Mouse (Mus musculus): ENCODE data around the gene Atxn2. TPM values are rescaled to one million over a fixed set of nuclear protein-coding genes. Genes with fewer than 3 reads are reported as not detected.

Atxn2 gene
- polyA plus RNA-seq, 1 experiment from 2014 or later = 100 TPM

DNA sequence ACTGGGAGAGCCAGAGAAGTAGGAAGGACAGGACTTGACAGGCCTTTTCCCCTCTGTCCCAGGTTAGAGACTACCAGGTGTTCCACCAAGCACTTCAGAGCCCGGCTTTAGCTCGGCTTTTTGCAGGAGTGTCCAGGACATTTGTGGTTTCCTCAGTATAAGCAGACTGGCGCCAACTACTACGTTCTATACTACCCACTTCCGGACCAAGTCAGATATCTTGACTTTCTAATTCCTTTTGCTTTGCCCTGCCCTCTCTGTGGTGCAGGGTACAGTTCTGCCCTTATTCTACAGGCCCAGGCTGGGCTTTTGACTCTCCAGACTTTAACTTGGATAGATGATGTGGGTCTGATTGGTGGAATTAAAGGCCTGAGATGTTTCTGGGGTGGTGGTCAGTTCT, 108.4 kb downstream of the Atxn2 start:
- Histone ChIP-seq H3K4me3 (replicated peaks) (no peak overlapping the region), H3K27me3 (replicated peaks) (no peaks in the 10 kb centered on the region), H3K4me1 (peaks cover 7% of the 10 kb centered on the region; the same call in 1 of the 2 replicates), H3K9me3 (replicated peaks) (no peaks in the 10 kb centered on the region), H3K36me3 (peaks cover 46% of the 10 kb centered on the region), H3K27ac (replicated peaks) (no peak overlapping the region), H3K9ac (replicated peaks) (no peak overlapping the region), H3K4me2 (no peak overlapping the region)
- WGBS = 95% methylated on average over 5 of the region's 5 CpGs
- ATAC-seq (ENCODE audit: low FRiP score) = no peak

DNA sequence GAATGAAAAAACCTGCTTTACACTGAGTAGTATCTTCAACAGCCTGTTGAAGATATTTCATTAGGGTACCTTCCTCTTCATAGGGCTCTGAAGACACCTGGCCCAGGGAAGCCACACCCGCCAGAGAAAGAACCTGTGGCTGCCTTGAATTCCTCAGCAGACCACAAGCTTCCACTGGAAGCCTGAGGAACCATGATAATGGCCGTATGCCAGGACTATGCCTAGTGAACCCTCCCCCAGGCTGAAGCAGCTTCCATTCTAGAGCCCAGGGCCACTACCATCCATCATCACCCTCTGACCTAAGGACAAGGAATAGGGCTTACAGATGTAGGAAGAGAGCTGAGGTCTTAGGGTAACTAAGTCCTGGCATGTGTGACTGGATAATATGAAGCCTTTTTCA, 109.0 kb downstream of the Atxn2 start:
- 87% methylated on average over 2 of the region's 2 CpGs for WGBS
- Histone ChIP-seq H3K27me3 (replicated peaks) (no peaks in the 10 kb centered on the region), H3K4me3 (replicated peaks) (no peak overlapping the region), H3K36me3 (peaks cover 46% of the 10 kb centered on the region), H3K9ac (replicated peaks) (no peak overlapping the region), H3K9me3 (replicated peaks) (no peaks in the 10 kb centered on the region), H3K27ac (replicated peaks) (no peak overlapping the region), H3K4me1 (peaks cover 7% of the 10 kb centered on the region; the same call in 1 of the 2 replicates), H3K4me2 (no peak overlapping the region)
- no peak for ATAC-seq (ENCODE audit: low FRiP score)

DNA sequence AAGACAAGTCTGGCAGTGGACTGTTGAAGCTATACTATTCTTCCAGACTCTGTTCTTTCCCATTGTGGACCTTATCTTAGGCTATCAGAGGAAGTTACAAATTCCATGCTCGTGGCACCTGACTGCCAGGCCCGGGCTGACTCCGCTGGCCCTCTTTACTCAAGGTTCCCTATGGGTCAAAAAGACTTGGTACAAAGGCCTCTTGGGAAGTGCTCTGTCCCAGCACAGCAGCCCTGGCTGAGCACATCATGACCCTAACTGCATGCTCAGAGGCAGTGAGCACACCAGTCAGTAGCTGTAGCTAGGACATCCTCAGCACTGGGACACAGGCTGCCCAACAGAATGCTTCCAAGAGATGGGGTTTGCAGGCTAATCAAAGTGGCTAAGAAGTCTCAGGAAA, 109.5 kb downstream of the Atxn2 start:
- WGBS = 91% methylated on average over 3 of the region's 3 CpGs
- no peaks in the 10 kb centered on the region for H3K9me3 ChIP-seq (replicated peaks)
- H3K27ac ChIP-seq (replicated peaks) = no peak overlapping the region
- no peak for ATAC-seq (ENCODE audit: low FRiP score)
- H3K4me2 ChIP-seq = no peak overlapping the region
- H3K27me3 ChIP-seq (replicated peaks) = no peaks in the 10 kb centered on the region
- H3K9ac ChIP-seq (replicated peaks) = no peak overlapping the region
- peaks cover 7% of the 10 kb centered on the region; the same call in 1 of the 2 replicates for H3K4me1 ChIP-seq
- H3K36me3 ChIP-seq = peaks cover 45% of the 10 kb centered on the region
- H3K4me3 ChIP-seq (replicated peaks) = no peak overlapping the region

DNA sequence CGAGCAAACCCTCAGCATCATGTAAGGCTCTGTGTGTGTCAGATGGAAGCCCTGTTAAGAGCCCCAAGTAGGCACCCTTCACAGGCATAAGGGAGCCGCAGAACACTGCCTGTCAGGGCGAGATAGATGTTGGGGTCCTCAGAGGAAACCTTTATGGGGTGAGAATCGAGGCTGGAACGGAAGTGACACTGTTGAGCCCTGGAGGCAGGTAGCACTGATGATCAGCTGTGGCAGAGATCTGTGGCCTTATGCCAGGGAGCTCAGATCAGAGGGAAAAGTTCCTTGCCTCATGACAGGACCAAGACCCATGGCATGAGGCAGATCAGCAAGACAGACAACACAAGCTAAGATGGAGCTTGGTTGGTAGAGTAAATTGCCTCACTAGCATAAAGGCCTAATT, 110.0 kb downstream of the Atxn2 start:
- Histone ChIP-seq H3K4me3 (replicated peaks) (no peak overlapping the region), H3K9me3 (replicated peaks) (no peaks in the 10 kb centered on the region), H3K4me1 (peaks cover 7% of the 10 kb centered on the region; the same call in 1 of the 2 replicates), H3K9ac (replicated peaks) (no peak overlapping the region), H3K36me3 (peaks cover 41% of the 10 kb centered on the region), H3K27me3 (replicated peaks) (no peaks in the 10 kb centered on the region), H3K27ac (replicated peaks) (no peak overlapping the region), H3K4me2 (no peak overlapping the region)
- 74% methylated on average over 5 of the region's 5 CpGs for WGBS
- no peak for ATAC-seq (ENCODE audit: low FRiP score)

DNA sequence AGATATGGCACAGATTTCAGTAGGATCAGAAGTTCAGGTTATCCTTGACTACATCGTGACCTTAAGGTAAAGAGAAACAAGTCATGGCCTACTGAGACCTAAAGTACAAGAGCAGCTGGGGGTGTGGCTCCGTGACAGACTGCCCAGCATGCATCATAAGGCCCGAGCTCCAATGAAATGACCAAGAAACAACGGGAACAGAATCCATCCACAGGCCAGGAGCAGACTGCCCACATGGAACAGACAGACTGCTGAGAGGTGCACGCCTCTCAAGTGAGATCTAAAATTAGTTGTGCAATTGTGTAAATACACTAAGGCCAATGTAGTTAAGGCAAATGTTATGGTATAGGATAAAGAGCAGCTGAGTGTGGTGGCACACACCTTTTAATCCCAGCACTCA, 110.4 kb downstream of the Atxn2 start:
- 66% methylated on average over 5 of the region's 5 CpGs for WGBS
- no peak overlapping the region for H3K9ac ChIP-seq (replicated peaks)
- no peak overlapping the region for H3K27ac ChIP-seq (replicated peaks)
- H3K36me3 ChIP-seq = peaks cover 36% of the 10 kb centered on the region
- no peak for ATAC-seq (ENCODE audit: low FRiP score)
- H3K9me3 ChIP-seq (replicated peaks) = no peaks in the 10 kb centered on the region
- no peak overlapping the region for H3K4me2 ChIP-seq
- H3K4me1 ChIP-seq = peaks cover 7% of the 10 kb centered on the region; the same call in 1 of the 2 replicates
- H3K27me3 ChIP-seq (replicated peaks) = no peaks in the 10 kb centered on the region
- no peak overlapping the region for H3K4me3 ChIP-seq (replicated peaks)

DNA sequence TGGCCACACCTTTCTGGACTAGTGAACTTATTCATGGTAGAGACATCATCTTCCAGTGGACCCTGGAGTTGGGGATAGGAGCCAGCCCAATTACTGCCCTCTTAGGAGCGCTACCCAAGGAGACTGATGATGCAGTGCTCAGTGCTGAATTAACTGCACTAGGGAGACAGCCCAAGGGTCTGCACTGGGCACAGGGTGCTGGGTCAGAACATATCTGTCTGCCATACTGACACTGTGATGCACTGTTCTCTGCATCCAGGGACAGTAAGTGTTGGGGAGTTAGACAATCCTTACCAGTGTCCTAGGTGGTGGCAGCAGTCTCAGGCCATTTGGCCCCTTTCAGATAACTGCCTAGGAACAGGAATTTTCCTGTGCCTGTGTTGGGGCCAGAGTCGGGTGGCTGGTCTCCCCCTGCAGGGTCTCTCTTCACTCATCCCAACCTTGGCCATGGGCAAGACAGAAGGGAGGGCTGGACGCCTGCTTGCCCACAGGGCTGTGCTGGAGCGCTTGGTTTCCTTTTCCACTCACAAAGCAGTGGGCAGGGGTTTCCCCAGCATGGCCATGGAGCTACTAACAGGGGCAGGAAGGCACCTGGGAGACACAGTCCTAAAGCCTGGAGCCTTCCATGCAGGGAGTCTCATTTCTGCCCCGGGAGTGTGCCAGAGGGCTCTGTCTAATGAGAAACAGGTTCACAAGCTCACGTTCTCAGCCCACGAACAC, 111.8 kb downstream of the Atxn2 start:
- no peaks in the 10 kb centered on the region for H3K9me3 ChIP-seq (replicated peaks)
- H3K4me3 ChIP-seq (replicated peaks) = no peak overlapping the region
- H3K4me1 ChIP-seq = peaks cover 11% of the 10 kb centered on the region
- ATAC-seq (ENCODE audit: low FRiP score) = no peak
- no peak overlapping the region for H3K9ac ChIP-seq (replicated peaks)
- H3K36me3 ChIP-seq = peaks cover 22% of the 10 kb centered on the region
- H3K27ac ChIP-seq (replicated peaks) = no peak overlapping the region
- H3K4me2 ChIP-seq = no peak overlapping the region
- no peaks in the 10 kb centered on the region for H3K27me3 ChIP-seq (replicated peaks)
- WGBS = 83% methylated on average over 7 of the region's 7 CpGs

DNA sequence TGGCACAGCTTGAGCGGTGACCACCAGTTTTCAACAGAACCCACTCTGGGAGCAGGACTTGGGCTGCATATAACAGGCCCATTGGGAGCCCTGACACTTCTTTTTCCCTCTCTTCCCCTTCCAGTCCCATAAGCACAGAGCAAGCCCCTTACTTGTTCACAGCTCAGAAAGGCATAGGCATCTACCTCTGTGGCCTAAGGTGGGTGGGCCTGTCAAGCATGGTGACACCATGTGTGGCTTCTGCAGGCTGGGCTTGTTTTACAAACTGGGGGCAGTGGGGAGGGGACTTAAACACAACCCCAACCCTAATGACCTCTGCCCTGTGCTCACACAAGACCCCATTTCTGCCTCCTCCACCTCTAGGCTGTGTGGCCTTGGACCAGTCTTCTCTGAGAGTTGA, 112.5 kb downstream of the Atxn2 start:
- ATAC-seq (ENCODE audit: low FRiP score) = no peak
- no peak overlapping the region for H3K27ac ChIP-seq (replicated peaks)
- 100% methylated on average over 1 of the region's 1 CpGs for WGBS
- no peaks in the 10 kb centered on the region for H3K9me3 ChIP-seq (replicated peaks)
- peaks cover 15% of the 10 kb centered on the region for H3K36me3 ChIP-seq
- no peak overlapping the region for H3K4me3 ChIP-seq (replicated peaks)
- no peaks in the 10 kb centered on the region for H3K27me3 ChIP-seq (replicated peaks)
- H3K4me2 ChIP-seq = no peak overlapping the region
- H3K4me1 ChIP-seq = peaks cover 19% of the 10 kb centered on the region
- no peak overlapping the region for H3K9ac ChIP-seq (replicated peaks)

DNA sequence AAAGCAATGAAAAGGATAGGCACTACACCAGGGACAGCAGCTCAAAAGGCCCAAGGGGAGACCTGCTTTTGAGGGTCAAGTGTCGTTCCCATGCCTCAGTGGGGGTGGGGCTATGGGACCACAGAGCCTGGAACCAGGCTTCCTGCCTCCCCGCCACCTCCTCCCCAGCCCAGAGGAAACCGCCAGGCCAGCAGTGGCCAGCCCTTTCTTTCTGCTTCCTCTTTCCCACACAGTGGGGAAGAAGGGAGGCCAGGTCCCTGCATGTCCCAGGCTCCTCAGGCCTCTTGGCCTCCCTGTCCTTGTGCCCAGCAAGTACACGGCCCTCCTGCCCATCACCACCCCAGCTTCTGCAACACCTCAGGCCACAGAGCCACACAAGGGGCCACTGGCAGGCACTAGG, 113.0 kb downstream of the Atxn2 start:
- H3K4me3 ChIP-seq (replicated peaks) = no peak overlapping the region
- H3K4me2 ChIP-seq = no peak overlapping the region
- peaks cover 12% of the 10 kb centered on the region; the same call in 1 of the 2 replicates for H3K36me3 ChIP-seq
- 0 out of 2 replicates have a peak overlapping the region, but pooled peaks have one; percentile 25 for H3K27ac ChIP-seq (replicated peaks)
- no peaks in the 10 kb centered on the region for H3K27me3 ChIP-seq (replicated peaks)
- ATAC-seq (ENCODE audit: low FRiP score) = no peak
- H3K9me3 ChIP-seq (replicated peaks) = no peaks in the 10 kb centered on the region
- no peak overlapping the region for H3K9ac ChIP-seq (replicated peaks)
- H3K4me1 ChIP-seq = peaks cover 23% of the 10 kb centered on the region
- 68% methylated on average over 4 of the region's 4 CpGs for WGBS

DNA sequence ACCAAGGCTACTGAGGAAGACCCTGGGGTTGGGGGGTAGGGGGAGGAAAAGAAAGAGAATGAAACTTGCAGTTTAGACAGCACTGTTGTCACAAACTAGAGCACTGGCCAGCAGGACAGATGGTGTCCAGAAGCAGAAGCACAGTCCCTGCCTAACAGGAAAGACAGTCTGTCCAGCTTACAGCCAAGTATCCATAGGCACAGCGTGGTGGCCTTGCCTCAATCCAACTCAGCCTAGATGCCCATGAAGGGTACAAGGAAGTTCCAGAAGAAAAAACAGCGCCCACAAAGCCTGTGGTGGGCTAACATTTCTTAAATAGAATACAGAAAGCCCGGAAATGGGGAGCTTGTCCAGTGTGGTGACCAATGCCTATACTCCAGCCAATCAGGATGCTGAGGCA, 114.5 kb downstream of the Atxn2 start:
- 96% methylated on average over 3 of the region's 3 CpGs for WGBS

DNA sequence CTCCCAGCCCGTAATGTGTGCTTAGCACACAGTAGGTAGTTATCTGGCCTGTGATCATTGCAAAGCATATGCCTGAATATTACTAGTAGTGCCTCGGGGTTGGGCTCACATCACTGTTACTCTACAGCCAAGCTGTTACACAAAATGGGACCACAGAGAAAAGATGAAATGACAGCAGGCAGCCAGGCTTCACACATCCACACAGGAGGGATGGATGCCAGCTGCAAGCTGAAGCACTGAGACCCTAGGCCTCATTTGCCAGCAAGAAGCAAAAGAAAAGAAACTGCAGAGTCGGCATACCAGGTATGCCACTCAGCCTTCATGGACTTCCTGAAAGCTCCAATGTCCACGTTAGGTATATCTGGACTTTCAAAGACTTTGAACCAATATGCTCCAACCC, 116.7 kb downstream of the Atxn2 start:
- Histone ChIP-seq H3K27me3 (replicated peaks) (no peaks in the 10 kb centered on the region), H3K4me1 (peaks cover 35% of the 10 kb centered on the region), H3K36me3 (peaks cover 3% of the 10 kb centered on the region; the same call in 1 of the 2 replicates), H3K27ac (replicated peaks) (no peak overlapping the region), H3K4me3 (replicated peaks) (peak overlapping the region; percentile 46; the same call in 1 of the 2 replicates), H3K4me2 (peak overlapping the region; percentile 94), H3K9ac (replicated peaks) (no peak overlapping the region), H3K9me3 (replicated peaks) (no peaks in the 10 kb centered on the region)
- WGBS = 61% methylated on average over 4 of the region's 4 CpGs
- ATAC-seq (ENCODE audit: low FRiP score) = no peak

More for the DNA sequence above, 114.5 kb downstream of the Atxn2 start:
- no peak overlapping the region for H3K27ac ChIP-seq (replicated peaks)
- H3K27me3 ChIP-seq (replicated peaks) = no peaks in the 10 kb centered on the region
- no peaks in the 10 kb centered on the region for H3K9me3 ChIP-seq (replicated peaks)
- peaks cover 31% of the 10 kb centered on the region for H3K4me1 ChIP-seq
- no peak overlapping the region for H3K9ac ChIP-seq (replicated peaks)
- peaks cover 3% of the 10 kb centered on the region; the same call in 1 of the 2 replicates for H3K36me3 ChIP-seq
- H3K4me3 ChIP-seq (replicated peaks) = no peak overlapping the region
- no peak for ATAC-seq (ENCODE audit: low FRiP score)
- no peak overlapping the region for H3K4me2 ChIP-seq

DNA sequence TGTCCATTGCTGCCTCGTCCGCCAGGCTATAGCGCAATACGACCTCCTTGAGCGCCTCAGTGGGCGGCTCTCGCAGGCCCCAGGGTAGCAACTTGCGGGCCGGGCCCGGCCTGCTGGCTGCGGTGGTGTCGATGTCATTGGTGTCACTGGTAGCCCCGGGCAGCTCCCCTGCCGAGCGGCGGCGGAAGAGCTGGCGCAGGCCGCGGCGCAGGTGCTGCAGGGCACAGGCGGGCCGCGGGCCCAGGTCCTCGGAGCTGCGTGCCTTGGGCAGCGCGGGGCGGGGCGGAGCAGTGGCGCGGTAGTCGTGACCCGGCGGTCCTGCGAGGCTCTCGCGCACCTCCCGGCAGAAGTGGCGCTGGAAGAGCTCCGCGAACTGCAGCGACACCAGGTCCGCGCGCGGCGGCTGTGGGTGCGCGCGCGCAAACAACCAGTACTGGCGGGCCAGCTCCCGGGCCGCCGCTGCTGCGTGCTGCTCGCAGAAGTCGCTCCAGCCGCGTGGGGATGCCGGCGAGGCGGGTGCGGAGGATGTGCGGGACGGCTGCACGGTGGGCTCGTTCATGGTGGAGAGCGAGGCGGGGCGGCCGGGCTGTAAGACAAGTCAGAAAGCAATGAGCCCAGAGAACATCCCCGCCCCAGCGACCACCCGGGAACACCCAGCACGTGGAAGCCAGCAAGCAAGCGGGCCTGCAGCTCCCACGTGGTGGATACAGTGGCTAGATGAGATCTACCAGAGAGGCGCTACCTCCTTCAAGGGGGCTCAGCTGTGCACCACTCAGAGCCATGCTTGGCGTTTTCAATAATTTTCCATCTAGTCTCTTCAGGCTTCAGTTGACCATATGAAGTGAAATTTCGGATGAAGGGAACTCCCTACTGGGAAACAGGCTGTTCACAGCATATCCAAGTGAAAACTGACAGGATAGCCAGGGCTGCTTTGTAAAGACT, 117.6 kb downstream of the Atxn2 start:
- Histone ChIP-seq H3K4me3 (replicated peaks) (peak overlapping the region; percentile 46), H3K27me3 (replicated peaks) (no peaks in the 10 kb centered on the region), H3K4me2 (peak overlapping the region; percentile 94), H3K36me3 (peaks cover 3% of the 10 kb centered on the region; the same call in 1 of the 2 replicates), H3K9ac (replicated peaks) (peak overlapping the region; percentile 53), H3K4me1 (peaks cover 39% of the 10 kb centered on the region), H3K27ac (replicated peaks) (peak overlapping the region; percentile 18; the same call in 1 of the 2 replicates), H3K9me3 (replicated peaks) (no peaks in the 10 kb centered on the region)
- peak; percentile 65 for ATAC-seq (ENCODE audit: low FRiP score)
- WGBS = 8% methylated on average over 82 of the region's 82 CpGs
